Mouse (Mus musculus): ENCODE measurements around the gene Trpt1. TPM values are rescaled to one million over a fixed set of nuclear protein-coding genes. Genes with fewer than 3 reads are reported as not detected.
A peak's percentile ranks its signal among the peaks of the same experiment; 100 is the strongest.

Trpt1 gene
- polyA plus RNA-seq, 1 experiment = 18.6 TPM

DNA sequence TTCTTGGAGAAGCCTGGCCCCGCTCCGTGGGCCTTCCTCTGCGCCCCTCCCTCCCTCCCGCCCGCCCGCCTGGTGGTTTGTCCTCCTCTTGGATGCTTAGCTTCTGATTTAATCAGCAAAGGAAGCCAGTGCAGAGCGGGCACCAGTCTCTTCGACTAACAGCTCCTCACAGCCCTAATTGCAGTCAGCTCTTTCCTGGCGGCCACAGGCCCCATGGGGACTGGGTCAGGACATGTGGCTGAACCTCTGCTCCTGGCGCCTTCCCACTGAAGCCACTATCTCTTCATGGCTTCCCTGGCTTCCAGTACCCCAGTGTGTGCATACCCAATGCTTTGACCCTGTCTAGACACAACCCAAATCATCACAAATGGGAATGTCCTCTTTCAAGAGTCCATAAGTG, 39.5 kb upstream of the Trpt1 start:
- TF ChIP-seq CTCF (IDR thresholded peaks at IDR 0.05; ENCODE audit: borderline replicate concordance, extremely low read depth, insufficient read depth, insufficient read length) = no peak
- no peak for TF ChIP-seq POLR2A (IDR thresholded peaks at IDR 0.05; ENCODE audit: borderline replicate concordance, extremely low read depth, insufficient read depth, insufficient read length, poor library complexity, severe bottlenecking)
- DNase-seq (ENCODE audit: low read depth) = no peak

GRCm38 (mm10) chr19:6968491-6969271, 27.2 kb upstream of the Trpt1 start:
- TF ChIP-seq CTCF (IDR thresholded peaks at IDR 0.05; ENCODE audit: borderline replicate concordance, extremely low read depth, insufficient read depth, insufficient read length) (no peak), POLR2A (IDR thresholded peaks at IDR 0.05; ENCODE audit: borderline replicate concordance, extremely low read depth, insufficient read depth, insufficient read length, poor library complexity, severe bottlenecking) (no peak)
- DNase-seq (ENCODE audit: low read depth) = no peak

- TF ChIP-seq POLR2A (IDR thresholded peaks at IDR 0.05; ENCODE audit: borderline replicate concordance, extremely low read depth, insufficient read depth, insufficient read length, poor library complexity, severe bottlenecking) (no peak), CTCF (IDR thresholded peaks at IDR 0.05; ENCODE audit: borderline replicate concordance, extremely low read depth, insufficient read depth, insufficient read length) (no peak)
These were observed 26.7 kb upstream of the Trpt1 start for GRCm38 (mm10) chr19:6969291-6969664.

DNA sequence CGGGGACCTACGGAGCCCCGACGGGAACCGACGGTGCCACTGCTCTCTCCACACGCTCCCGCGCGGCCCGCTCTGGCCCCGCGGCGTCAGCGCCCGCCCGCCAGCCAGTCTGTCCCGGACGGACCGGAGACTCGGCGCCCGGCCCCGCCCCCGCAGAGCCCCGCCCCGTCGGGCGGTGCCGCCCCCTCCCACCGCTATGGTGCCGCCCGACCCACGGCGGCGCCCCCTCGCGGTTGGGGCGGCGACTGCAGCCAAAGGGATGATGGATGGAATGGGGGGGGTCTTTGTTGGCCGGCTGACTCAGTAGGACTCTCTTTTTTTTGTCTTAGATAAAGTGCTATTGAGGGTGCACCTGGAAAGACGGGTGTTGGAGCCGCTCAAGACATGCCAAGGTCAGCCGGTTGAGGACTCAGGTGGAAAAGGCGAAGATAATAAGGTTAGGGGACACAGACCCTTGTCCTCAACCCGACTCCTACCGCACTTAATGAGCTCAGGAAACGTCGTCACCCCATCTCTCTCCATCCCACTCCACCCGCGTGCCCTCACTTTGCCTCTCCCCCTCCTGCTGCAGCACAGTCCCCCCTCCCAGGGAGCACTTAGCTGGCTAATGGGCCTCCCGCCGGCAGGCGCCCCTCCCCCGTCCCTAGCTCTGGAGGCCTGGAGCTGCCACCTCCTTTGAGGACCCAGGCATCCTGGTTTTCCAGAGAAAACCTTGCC, 26.1 kb upstream of the Trpt1 start:
- DNase-seq (ENCODE audit: low read depth) = peak; percentile 67
- TF ChIP-seq CTCF (IDR thresholded peaks at IDR 0.05; ENCODE audit: borderline replicate concordance, extremely low read depth, insufficient read depth, insufficient read length) = peak; percentile 62
- TF ChIP-seq POLR2A (IDR thresholded peaks at IDR 0.05; ENCODE audit: borderline replicate concordance, extremely low read depth, insufficient read depth, insufficient read length, poor library complexity, severe bottlenecking) = peak; percentile 43; the same call in 1 of the 2 replicates

More at GRCm38 (mm10) chr19:6969291-6969664, 26.7 kb upstream of the Trpt1 start:
- no peak for DNase-seq (ENCODE audit: low read depth)

DNA sequence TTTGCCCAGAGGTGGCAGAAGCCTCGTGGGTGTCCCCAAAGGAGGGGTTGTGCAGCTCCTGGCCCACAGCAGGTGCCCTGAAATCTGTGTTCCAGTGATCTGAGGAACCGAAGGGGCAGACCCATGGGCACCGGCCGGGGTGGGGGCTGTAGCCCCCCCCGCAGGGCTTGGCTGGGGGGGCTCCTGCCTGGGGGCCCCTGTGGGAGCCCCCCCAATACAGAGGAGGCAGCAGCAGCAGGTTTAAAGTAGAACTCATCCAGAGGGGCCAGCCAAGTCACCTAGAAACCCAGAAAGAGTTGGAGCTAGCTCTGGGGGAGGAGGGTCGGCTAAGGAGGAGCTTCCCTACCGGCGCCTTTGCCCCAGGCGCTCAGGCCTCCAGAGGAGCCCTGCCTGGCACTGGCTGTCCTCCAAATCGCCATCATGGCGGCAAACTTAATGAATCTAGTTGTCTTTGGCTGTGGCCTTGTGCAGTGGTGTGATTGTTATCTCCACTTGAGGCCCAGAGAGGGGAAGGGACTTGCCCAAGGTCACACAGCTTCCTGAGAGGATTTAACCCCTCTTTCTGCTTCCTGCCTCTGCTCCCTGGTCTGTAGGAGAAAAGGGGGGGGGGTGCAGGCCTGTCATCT, 25.4 kb upstream of the Trpt1 start:
- DNase-seq (ENCODE audit: low read depth) = peak; percentile 41
- TF ChIP-seq POLR2A (IDR thresholded peaks at IDR 0.05; ENCODE audit: borderline replicate concordance, extremely low read depth, insufficient read depth, insufficient read length, poor library complexity, severe bottlenecking) (no peak), CTCF (IDR thresholded peaks at IDR 0.05; ENCODE audit: borderline replicate concordance, extremely low read depth, insufficient read depth, insufficient read length) (no peak)

DNA sequence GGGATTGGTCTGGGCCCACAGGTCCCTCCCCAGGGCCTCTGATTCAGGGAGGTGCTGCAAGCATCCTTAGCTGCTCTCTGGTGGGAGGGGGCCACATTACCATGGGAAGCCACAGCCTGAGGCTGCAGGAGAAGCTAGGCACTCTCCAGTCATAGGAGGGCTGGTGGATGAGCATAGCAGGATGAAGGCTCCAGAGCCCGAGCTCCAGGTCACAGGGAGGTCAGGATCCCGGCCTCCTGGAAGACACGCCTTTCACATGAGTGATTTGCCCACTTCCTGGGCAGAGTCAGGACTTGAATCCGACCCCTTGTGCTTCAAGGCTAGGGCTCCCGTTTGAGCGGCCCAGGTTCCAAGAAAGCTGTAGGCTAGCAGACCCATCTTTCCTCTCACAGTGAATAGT, 24.3 kb upstream of the Trpt1 start:
- TF ChIP-seq CTCF (IDR thresholded peaks at IDR 0.05; ENCODE audit: borderline replicate concordance, extremely low read depth, insufficient read depth, insufficient read length) = no peak
- no peak for TF ChIP-seq POLR2A (IDR thresholded peaks at IDR 0.05; ENCODE audit: borderline replicate concordance, extremely low read depth, insufficient read depth, insufficient read length, poor library complexity, severe bottlenecking)
- DNase-seq (ENCODE audit: low read depth) = no peak

GRCm38 (mm10) chr19:6972247-6972917, 23.5 kb upstream of the Trpt1 start:
- no peak for DNase-seq (ENCODE audit: low read depth)
- no peak for TF ChIP-seq POLR2A (IDR thresholded peaks at IDR 0.05; ENCODE audit: borderline replicate concordance, extremely low read depth, insufficient read depth, insufficient read length, poor library complexity, severe bottlenecking)
- no peak for TF ChIP-seq CTCF (IDR thresholded peaks at IDR 0.05; ENCODE audit: borderline replicate concordance, extremely low read depth, insufficient read depth, insufficient read length)

- DNase-seq (ENCODE audit: low read depth) = no peak
- no peak for TF ChIP-seq CTCF (IDR thresholded peaks at IDR 0.05; ENCODE audit: borderline replicate concordance, extremely low read depth, insufficient read depth, insufficient read length)
- no peak for TF ChIP-seq POLR2A (IDR thresholded peaks at IDR 0.05; ENCODE audit: borderline replicate concordance, extremely low read depth, insufficient read depth, insufficient read length, poor library complexity, severe bottlenecking)
These were observed 22.2 kb upstream of the Trpt1 start for GRCm38 (mm10) chr19:6973581-6974190.

- TF ChIP-seq CTCF (IDR thresholded peaks at IDR 0.05; ENCODE audit: borderline replicate concordance, extremely low read depth, insufficient read depth, insufficient read length) = no peak
- TF ChIP-seq POLR2A (IDR thresholded peaks at IDR 0.05; ENCODE audit: borderline replicate concordance, extremely low read depth, insufficient read depth, insufficient read length, poor library complexity, severe bottlenecking) = peak; percentile 19; the same call in 1 of the 2 replicates
These were observed 21.4 kb upstream of the Trpt1 start, which contains the start of gene Ppp1r14b for GRCm38 (mm10) chr19:6974211-6975205. Gene Ppp1r14b (plus strand): TSS chr19:6974968.

More at GRCm38 (mm10) chr19:6974211-6975205, 21.4 kb upstream of the Trpt1 start, which contains the start of gene Ppp1r14b:
- DNase-seq (ENCODE audit: low read depth) = peak; percentile 96

Data from brain, embryonic 14.5 days (tissue).